Mouse (Mus musculus) heart, postnatal 4 days (tissue): ENCODE data around the gene Zcchc2. TPM values are rescaled to one million over a fixed set of nuclear protein-coding genes. Genes with fewer than 3 reads are reported as not detected.
A peak's percentile ranks its signal among the peaks of the same experiment; 100 is the strongest.

Experiments
- DNase-seq: peaks from one replicate; pipeline ENCODE4 v3.0.0; 2021
- total RNA-seq, 2 experiments: library from RNA; stranded (reverse); gene quantifications; 2 replicates each; pipeline ENCODE4 v1.2.3; 2021

Gene Zcchc2
- total RNA-seq, 2 experiments from 2014 or later, result 8.7 to 9.1 TPM

DNA sequence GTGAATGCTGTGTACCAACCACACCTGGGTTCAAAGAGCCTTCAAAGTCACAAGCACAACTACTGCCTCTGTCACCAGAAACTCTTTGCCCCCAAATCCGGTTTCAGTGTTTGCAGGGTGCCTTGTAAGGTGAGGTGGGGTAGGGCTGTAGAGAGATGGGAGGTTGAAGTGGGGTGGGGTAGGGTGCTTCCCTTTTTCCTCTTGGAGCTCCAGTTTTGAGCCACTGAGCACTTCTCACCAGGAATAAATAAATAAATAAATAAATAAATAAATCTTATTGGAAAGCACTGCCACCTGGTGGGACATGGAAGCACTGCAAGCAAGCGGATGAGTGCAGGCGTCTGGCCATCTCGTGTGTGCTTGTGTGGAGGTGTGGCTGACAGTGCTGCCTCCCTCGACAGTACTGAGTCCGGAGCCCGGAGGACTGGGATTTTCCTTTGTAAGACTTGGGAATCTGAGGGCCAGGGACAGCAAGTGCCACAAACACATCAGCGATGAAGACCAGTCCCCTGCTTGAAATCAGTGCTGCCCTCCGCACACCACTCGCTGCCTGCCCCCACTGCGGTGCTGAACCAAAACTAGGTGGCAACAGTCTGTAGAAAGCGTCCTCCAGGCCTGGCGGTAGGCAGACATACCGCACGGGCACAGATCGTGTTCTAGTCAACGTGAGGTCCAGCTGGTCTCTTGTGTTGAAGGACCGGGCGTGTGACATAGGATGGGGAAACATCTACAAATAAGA, 46.8 kb downstream of the Zcchc2 start:
- peak; percentile 82 for DNase-seq

DNA sequence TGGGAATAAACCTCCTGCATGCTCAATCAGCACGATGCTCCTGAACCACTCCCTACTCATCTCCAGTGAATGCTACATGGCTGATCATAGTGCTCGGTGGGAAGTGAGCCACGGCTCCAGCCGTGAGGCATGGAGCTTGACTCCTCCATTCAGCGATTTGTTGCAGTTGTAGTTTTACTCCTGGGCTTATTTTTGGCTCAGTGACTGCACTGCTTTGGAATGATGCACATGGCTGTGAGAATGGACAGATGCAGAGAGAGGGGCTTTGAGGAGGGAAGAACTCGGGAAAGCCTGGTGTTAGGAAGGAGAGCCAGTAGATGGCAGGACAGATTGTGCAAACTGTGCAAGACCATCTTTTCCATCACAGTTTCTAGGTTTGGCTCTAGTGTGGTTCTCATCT, 49.1 kb downstream of the Zcchc2 start:
- peak; percentile 47 for DNase-seq

DNA sequence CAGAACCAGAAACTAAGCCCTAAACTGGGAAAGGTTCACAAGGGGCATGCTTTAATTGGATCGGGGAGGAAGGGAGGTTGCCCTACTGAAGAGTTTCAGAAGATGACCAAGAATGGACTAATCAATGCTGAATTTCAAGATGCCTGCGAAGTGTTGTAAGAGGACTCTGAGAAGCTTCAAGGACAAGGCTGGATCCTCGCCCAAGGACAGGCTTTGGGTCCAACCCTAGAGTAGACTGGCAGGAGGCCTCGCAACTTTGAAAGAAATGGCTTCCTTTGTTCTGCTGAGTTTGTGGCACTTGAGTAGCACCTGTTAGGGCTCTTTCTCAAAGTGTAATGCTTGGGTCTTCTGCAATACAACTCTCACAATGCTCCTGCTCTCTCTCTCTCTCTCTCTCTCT, 50.1 kb downstream of the Zcchc2 start:
- DNase-seq, result no peak

DNA sequence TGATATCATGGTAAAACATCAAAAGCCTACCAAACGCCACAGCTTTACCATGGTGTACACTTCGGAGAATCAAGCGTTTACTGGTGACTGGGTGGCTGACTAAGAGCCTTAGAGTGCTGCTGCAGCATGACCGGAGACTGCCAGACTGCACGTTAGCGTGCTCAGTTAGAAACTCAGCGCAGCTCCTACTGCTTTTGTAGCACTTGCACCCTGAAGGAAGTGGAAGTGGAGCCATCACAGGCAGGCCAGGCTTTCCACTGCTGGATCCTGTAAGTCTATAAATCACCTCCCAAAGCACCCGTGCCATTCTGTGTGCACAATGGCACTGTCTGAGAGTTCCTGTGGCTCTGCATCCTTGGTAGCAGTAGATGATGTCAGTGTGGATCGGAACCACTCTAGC, 52.0 kb downstream of the Zcchc2 start:
- no peak for DNase-seq

DNA sequence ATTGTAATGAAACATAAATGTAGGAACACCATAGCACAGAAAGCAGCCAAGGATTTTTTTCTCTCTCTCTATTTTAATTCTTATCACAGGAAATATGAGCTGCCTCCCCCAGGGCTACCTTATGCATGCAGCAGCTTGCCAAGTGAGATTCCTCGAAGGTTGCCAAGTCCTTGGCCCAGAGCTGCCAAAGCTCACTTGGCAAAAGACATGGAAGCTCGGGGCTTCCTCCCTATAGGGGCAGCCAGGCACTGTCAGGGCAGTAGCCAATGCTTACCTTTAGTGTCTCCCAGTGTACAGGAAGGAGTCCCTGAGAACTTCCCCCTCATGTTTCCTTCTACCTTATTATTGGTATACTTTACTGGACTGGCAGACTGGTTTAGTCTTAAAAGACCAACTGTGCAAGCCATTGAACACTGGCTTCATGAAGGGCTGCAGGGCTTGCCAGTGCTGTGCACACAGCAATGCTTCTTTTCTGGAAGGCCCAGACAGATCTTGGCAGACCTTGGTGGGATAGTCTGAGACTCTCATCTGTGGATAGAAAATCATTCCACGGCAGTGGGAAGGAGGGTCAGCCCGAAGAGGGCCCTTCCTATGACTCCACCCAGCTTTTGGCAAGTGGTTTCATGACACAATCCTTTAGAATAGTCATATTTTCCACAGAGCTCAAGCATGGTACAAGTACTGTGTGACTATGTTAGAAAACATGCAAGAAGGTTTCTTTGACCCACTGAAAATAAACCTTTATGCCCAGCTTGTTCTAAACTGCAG, 53.0 kb downstream of the Zcchc2 start:
- peak; percentile 65 for DNase-seq

DNA sequence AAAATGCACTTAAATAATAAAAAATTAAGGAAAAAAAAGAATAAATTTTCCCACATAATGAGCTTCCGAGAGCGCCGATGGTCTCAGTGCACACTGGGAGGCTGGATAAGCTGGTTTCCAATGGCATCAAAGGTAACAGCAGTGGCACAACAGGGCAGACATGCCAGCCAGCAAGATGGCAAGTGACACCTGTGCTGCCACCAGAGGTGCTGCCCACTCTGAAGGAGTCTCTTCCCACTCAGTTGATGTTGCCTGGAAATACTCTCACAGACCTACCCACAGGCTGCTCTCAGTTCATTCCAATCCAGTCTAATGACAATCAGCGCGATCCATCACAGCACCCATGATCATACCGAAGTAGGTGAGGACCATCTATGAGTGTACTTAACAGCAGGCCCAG, 58.8 kb downstream of the Zcchc2 start:
- no peak for DNase-seq

DNA sequence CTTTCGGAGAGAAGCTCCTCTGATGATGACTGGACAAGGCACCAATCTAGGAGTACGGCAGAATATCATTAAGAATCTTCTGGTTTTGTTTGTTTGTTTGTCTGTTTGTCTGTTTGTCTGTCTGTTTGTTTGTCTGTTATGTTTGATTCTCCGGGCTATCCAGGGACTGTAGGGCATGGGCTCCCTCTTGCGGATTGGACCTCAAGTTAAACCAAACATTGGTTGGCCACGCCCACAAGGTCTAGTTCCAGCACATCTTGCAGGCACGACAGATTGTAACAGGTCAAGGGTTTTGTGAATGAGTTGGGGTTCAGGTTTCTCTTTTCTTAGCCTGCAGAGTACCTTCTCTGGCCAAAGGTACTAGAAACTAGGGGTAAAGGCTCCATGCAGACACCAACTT, 64.8 kb downstream of the Zcchc2 start:
- no peak for DNase-seq

DNA sequence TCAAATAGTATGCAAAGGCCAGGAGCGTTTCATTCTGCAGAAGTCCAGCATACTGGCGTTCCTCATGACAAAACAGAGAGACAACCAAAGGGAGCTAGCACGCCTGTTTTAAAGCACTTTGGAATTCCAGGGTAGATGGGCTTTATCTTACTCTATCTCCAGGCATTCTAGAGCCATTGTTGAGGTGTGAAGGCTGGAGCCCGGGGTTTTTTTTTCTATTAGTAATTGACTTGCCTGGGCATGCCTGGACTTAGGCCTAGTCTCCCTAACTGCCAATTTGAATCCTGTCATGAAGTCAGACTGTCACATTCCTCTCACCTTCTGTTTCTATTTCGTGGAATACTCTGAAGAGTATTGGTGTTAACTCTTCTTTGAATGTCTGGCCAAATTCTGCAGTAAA, 68.1 kb downstream of the Zcchc2 start:
- DNase-seq, result no peak

DNA sequence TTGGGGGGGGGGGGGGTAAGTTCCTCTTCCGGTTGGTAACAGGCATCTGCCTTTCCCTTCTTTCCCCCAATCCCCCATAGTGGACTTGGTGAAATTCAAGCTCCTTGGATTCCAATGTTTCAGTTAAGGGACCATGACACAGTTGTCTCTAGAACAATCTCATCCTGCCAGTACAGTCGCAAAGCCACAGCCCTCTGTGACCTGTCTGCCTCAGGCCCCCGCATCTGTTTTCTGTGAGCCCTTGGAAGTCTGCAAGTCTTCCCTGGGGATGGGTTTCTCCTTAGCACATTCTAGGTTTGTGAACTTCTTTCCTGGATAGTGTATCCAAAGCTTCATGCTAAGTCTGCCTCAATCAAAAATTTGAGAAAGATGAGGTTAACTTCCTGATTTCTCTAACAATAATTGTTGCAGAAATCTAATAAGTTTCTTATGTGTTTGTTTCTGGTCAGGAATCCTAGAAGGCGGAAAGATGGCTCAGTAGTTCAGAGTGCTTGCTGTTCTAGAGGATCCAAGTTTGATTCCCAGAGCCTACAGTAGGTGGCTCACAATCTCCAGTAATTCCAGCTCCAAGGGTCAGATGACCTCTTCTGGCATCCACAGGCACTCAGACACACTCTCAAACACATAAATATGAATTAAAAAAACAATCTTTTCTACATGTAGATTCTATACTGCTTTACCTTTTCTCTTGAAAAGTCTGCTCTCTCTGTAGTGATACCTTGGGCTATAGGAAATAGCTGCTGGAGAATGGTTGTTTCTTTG, 69.5 kb downstream of the Zcchc2 start:
- DNase-seq, result no peak

DNA sequence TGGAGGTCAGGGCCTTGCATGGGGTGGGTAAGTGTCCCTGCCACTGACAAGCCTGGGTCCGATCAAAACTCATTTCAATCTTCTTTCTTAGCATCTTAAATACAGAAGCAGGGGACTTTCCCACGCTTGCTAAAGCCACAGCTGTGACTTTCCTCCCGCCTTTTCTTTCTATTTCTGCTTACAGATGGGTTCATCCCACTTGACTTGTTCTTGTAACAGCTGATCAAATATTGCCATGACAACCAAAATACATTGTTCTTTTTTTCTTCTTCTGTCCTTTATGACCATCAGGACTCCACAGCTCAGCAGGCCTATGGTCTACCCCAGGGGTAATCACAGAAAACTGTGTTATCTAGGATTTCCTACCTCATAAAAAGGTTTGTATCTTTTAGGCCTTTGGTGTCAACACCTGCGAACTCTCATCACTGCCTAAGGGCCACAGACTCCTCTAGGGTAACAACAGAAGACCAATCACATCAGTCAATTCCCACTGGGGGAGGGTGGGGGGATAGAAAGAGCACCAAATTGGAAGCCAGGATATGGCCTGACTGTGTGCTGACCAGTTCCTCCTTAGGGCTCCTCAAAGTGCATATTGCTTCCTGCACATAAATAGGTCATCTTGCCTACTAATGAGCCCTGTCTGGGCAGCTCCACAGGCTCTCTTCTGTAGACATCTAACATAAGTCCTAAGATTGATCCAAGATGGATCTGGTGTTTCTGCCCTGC, 71.1 kb downstream of the Zcchc2 start:
- DNase-seq, result no peak

DNA sequence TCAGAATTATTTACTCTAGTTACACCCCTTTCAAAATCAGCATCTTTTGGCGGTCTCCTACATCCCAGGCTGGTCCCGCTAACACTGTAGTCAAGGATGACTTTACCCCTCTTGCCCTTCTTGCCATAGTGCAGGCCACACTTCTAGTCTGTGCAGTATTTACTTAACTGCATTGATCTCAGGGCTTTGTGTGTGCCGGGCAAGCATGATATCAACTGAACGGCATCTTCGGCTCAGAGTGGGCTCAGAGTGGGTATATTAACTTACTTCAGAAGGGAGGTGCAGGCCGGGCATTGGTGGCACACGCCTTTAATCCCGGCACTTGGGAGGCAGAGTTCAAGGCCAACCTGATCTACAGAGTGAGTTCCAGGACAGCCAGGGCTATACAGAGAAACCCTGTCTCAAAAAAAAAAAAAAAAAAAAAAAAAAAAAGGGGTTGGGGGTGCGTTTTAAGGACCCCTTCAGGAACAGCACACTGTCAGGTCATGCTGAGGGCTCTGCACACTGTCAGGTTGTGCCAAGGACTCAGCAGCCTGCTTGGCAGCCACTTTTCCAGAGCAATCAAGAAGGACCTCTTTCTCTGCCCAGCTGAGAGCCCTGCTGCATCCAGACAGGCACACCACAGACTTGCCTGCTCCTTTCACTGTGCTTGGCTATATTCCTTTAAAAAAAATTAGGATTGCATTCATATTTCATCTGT, 72.8 kb downstream of the Zcchc2 start:
- DNase-seq, result no peak

DNA sequence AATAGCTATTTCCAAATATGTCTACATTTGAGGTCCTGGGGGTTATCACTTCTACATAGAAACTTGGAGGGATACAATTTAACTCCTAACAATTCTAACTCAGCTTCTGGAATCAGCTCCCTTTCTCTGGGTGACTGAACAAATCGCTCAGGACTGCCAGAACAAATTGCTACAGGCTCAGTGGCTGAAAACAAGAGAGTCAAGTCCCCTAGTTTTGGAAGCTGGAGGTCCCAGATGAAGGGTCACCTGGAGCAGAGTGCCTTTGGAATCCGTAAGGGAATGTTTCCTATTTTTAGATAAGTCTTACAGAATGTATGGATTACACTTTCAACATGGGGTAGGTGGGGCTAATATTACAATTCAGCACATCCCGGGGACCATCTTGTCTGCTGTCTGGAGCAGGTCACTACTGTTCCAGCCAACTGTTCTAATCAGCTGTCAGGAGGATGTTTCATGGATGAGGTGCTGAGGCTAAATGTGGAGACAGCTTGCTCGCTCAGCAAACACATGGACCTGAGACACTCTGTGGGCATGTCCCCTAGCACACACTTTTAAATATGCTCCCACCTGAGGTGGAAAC, 73.5 kb downstream of the Zcchc2 start:
- no peak for DNase-seq

DNA sequence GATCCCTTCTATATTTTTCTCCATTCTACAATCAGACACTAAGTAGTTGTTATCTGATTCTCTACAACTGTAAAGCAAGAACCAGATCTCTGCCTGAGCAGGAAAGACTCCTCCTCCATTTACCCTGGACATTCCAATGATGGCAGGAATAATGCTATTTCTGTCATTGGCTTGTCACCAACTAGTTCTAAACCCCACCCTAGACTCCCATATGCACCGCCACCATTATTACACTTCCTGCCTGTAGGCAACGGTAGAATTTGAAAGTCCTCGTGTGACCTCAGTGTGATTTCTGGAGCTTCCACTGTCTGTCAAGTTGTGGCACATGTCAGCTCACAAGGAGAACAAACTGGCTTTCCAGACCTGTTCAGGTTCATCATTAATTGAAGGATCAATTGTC, 74.1 kb downstream of the Zcchc2 start:
- no peak for DNase-seq

DNA sequence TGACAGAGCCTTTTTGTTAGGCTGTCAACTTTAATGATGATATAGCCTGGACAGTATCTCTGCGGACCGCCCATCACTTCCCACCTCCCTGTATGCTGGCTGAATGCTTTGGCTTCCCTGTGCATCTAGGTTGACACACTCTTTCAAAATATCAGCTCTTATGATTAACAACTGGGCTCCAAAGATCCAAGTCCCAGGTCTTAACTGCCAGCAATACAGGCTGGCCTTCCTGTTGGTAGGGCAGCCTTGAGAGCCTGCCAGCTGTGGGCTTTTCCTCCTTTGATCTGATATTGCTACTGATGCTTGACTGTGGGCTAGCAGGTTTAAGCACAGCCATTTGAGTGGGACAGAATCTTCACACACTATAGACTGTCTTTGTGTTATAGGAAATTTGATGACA, 74.5 kb downstream of the Zcchc2 start:
- no peak for DNase-seq

DNA sequence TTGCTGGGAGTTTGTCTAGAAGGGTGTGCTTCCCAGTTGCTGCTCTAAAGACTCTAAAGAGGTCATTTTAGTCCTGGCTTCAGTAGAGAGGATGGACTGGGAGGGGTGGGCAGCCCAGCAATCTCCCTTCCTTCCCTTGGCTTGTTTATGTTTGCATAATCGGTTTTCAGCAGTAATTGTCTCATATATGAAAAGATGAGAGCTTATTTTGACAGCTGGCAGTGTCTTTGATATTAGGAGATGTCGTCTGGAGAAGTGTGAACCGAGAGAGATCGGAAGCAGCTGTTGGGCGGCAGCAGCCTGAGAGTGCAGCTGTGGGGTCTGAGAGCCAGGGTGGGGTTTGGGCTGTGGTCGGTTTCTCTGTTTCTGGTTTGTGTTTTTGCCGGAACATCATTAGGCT, 75.5 kb downstream of the Zcchc2 start:
- DNase-seq, result no peak

DNA sequence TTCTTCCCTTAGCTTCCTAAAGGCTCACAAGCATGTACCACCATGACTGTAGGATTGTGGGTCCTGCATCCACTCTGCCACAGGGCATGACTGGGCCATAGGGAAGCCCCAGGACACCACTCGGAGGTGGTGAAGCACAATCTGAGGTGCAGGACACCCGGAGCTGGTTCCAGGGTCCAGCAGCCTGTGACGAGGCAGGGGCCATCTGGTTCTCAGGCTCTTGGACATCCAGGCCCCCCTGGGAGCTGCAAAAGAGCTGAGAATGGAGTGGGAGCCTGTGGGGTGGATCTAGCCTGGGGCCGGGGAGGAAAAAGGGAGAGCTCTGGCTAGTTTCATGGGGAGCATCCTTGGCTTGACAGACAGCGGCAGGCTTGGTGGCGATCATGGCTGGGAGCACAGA, 77.1 kb downstream of the Zcchc2 start:
- DNase-seq, result no peak

DNA sequence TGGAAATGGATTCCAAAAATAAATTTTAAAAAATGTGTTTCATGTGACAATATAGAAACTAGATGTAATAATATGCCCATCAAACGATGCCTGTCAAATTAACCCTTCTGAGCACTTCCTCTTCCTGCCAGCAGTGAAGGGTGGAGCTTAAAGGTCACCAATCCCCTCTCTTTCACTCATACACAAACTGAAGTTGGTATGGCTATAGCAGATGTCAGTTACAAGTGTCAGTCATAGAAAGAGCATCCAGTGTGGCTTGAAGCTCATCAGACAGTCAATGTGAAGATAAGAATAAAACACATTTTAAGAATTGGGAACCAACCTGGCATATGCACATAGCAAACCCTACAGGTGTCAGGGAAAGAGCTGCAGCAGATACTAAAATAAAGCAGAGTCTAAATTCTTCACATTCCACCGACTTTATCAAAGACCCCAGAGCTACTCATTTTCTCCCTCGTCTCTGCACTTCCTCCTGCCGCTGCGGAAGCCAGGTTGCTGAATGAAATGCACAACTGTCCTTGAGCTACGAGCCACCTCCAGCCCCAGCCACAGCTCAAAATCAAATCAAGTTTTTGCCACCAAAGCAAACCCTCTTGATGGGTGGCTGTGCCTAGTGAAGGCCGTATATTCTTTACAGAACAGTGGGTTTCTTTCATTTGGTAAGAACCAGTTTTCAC, 79.8 kb downstream of the Zcchc2 start:
- no peak for DNase-seq

DNA sequence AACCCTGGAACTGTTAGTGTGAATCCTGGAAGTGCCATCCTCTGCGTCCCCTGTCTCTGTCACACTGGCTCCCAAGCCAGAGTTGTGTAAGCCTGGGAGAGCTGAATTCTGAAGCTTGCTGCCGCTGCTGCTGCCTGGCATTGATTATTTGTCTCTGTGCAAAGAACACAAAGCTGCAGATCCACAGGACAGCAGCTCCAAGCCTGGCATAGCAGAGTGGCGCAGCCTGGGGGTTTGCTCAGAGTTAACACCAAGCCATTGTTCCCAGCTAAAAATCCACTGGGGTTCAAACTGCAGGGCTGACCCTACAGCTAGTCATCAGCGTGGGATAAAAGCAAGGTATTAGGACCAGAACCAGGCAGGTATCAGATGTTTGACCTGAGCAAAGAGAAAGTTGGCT, 80.6 kb downstream of the Zcchc2 start:
- no peak for DNase-seq

DNA sequence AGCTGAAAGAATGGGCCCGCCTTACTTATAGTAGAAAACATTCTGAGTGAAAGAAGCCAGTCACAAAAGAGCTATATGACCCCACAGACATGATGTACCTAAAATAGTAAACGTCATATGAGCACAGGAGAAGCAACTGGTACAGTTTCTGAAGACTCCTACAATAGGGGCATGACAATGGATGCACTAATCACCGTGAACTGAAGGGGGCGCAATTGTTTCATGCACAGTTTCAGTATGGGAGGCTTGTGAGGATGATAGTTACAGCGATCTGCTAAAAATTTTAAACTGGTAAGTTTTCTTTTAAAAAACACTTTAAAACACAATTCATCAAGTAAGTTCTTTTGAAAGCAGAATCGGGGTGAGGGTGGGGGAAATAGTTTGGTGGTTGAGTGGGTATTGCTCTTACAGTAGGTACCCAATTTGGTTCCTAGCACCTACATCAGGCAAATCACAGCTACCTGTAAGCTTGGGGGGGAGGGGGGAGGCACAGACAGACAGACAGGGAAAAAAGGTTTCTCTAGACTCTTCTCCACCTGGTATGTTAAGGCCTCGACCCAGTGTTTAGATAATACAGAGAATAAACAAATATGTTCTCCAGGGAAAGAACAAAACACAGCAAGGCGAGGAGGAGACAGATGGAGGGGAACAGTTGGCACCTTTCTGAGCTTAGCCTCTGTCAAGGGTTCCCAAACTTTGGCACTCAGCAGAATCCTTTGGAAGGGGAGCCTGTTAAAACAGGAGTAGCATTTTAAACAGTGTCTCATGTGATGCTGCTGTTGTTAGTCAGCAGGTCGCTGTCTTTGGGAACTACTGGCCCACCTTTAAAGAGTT, 81.2 kb downstream of the Zcchc2 start:
- peak; percentile 90 for DNase-seq

DNA sequence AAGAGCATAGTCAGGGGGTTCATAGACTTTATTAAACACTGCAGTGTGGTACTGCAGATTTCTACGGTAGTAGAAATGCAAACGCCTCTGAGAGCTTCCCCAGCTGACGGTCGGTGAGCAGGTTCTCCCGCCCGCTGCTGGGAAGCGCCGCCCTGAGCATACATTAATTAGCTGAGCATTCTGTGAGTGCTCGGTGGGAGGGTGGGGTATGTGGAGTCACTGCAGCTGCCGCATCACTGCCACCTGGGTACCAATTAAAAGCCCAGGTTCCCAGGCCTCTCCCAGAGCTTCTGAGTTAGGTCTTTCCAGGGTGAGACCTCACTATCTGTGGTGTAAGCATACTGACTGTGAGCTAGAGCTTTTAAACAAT, 81.8 kb downstream of the Zcchc2 start:
- no peak for DNase-seq
